Mouse (Mus musculus): Measurements from ENCODE around the gene Fstl4. TPM values are rescaled to one million over a fixed set of nuclear protein-coding genes. Genes with fewer than 3 reads are reported as not detected.

Fstl4 gene
- total RNA-seq (2017): not detected in 2 replicates

DNA sequence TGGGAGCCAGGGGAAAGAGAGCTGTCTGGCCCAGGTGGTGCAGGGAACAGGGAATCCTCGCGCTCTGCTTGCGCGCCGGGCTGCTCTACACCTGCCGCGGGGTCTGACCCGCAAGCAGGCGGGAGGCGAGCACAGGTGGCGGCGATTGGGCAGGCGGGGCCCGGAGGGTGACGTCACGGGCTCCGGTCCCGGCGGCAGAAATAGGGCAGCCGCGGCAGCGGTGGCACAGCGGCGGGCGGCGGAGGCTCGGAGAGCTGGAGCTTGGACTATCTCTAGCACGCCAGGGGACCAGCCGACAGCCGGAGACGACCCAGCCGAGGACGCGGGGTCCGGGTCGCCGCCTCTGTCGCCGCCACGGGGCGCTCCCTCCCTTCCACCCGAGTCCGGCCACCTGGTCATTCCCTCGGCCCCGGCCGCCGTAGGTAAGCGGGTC is at the start of gene Fstl4:
TSS of gene Fstl4 (plus strand) at position 174 of the 433 bp plus-strand sequence.
- ATAC-seq (ENCODE audit: extremely low read depth, insufficient number of reproducible peaks, low FRiP score, poor library complexity, severe bottlenecking): no peak

DNA sequence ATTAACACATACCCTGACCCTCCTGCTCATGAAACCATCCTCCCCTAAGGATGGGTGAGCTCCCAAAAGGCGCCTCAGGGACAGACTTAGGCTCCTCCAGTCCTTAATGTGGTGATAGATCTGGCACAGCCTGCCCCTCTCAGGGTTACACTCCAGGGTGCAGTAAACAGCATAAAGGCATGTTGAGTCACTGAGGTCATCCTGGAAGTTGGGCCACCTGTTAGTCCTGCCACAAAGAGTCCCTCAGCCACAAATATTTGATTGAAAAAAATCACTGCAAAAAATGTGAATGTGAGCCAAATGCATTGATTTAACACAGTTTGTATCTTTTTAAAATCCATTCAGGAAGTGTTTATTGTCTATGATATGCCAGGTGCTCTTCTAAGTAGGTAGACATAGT is 45.9 kb upstream of the Fstl4 start:
- ATAC-seq (ENCODE audit: extremely low read depth, insufficient number of reproducible peaks, low FRiP score, poor library complexity, severe bottlenecking): no peak

DNA sequence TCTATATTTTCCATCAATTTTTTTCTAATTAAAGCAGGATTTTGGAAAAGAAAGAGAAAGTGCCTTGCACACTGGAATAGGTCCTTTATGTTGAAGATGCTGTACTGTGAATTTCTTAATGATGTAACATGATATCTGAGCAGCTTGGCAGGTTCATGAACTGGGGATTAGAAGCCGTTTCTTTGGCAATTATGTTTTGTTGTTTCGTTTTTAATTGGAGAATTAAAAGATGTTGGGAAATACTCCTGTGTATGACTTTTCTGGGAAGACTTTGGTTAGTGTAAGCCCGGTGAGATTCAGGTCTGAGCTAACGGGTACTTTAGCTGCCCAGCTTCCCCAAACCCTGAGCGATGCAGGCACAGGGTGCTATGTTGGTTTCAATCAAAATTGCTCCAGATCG is 43.3 kb upstream of the Fstl4 start:
- no peak for ATAC-seq (ENCODE audit: extremely low read depth, insufficient number of reproducible peaks, low FRiP score, poor library complexity, severe bottlenecking)

DNA sequence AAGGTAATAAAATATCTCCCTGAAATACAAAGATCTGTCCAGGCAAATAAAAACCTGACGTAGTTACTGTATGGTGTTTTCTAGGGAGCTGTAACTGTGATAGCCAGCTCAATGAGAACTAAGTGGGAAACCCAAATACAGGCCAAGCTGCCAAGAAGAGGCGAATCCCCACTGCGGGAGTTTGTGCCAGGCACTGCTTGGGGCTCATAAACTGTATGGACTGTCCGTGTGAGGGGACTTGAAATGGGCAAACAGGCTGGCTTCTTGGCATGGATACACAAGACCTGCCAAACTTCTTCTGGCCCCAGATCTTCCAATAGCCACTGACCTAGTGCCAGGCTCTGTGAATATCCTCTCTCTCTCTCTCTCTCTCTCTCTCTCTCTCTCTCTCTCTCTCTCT is 41.7 kb upstream of the Fstl4 start:
- no peak for ATAC-seq (ENCODE audit: extremely low read depth, insufficient number of reproducible peaks, low FRiP score, poor library complexity, severe bottlenecking)

DNA sequence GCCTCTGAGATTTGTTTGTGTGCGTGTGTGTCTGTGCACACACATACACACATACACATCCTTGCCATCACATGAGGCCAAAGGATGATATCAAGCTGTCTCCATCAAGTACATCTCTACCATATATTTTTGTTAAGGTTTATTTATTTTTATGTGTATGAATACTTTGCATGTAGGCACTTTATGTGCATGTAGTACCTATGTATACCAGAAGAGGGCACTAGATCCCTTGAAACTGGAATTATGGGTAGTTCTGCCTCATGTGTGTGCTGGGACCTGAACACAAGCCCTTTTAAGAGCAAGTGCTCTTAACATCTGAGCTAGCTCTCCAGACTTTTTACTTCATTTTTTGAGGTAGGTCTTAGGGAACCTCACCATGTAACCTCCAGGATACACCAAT is 38.4 kb upstream of the Fstl4 start:
- no peak for ATAC-seq (ENCODE audit: extremely low read depth, insufficient number of reproducible peaks, low FRiP score, poor library complexity, severe bottlenecking)

DNA sequence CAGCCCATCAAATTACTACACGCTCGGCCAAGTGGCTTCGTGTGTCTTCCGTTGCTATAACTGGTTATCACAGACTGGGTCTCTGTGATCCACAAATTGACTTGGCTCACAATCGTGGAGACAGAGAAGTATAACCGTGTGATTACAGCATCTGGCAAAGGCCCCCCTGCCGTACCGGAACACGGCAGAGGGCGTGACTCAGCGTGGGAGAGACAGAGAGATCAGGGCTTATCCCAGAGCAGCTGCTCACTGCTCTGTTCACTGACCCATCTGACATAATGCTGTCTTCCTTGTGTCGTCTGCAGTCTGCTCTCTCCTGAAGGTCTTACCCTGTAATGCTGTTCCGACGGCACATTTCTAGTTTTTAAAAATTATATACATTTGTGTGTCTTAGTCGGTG is 36.0 kb upstream of the Fstl4 start:
- no peak for ATAC-seq (ENCODE audit: extremely low read depth, insufficient number of reproducible peaks, low FRiP score, poor library complexity, severe bottlenecking)

DNA sequence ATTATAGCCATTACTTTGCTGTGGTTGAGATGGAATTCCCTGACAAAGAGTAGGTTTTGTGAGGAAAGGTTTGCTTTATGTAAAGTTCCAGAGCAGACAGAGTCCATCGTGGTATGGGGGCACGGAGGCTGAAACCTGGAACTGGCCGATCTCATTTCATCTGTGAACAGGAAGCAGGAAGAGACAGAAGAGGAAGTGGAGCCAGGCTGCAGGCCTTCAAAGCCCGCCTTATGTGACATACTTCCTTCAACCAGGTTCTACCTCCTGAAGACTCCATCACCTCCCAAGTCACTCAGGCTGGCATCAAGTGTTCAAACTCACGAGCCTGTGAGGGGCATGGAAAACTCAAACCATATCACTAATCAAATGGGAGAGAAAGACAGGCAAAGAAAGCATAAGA is 34.5 kb upstream of the Fstl4 start:
- no peak for ATAC-seq (ENCODE audit: extremely low read depth, insufficient number of reproducible peaks, low FRiP score, poor library complexity, severe bottlenecking)

DNA sequence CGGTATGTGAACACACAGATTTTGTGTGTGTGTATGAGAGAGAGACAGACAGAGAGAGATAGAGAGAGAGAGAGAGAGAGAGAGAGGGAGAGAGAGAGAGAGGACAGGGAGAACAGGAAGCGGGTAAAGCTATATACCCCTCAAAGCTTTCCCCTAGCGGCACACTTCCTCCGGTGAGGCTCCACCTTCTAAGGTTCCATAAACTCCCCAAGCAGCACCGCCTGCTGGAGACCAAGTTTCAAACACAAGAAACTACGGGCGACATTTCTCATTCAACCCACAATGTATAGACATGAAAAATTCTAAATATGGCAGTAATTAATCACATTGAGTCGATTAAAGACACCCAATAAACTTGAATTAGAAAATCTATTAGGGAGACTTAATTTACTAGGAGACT is 32.5 kb upstream of the Fstl4 start:
- ATAC-seq (ENCODE audit: extremely low read depth, insufficient number of reproducible peaks, low FRiP score, poor library complexity, severe bottlenecking): no peak

DNA sequence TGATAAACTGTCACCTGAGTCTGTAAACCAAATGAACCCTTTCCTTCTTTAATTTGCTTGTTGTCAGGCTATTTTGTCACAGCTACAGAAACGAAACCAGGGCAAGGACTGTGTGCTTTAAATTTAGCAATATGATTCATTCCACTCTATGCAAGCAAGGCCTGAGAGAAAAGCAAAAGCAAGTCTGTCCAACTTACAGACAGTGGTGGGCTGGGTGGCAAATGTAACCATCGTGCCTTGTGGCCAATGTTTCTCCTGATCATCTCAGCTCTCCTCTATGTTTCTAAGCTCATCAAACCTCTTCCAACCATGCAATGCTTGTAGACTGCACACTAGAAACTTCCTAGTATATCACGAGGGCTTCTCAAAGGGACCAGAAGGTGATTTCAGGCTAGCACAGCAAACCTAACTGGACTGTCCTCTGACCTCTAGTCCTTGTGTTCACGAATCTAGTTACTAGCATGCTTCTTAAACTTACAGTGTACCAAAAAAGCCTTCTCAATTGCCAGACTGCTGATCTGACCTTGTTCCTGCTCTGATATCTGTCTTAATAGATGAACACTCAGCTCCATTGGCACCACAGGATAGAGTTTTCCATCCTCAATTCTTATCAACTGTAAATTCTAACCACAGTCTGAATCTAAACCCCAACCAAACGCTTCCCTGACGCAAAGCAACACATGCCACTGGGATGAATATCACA is 29.8 kb upstream of the Fstl4 start:
- ATAC-seq (ENCODE audit: extremely low read depth, insufficient number of reproducible peaks, low FRiP score, poor library complexity, severe bottlenecking): no peak

DNA sequence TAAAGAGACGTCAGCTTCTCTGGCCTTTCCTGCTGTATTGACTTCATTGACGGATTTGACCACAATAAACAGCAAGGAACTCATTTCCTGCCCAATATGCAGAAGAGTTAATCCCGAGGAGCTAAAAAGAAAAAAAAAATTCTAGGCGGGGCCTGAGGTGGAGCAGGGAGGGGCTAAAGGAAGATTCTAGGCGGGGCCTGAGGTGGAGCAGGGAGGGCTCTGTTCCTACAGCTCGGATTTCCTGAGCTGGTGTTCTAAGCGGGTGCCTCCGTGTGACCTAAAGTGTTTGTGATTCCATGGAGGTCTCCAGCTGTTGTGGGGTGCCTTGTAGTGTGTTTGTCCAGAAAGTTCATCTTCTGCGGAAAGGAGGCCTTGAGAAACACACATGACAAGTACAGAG is 25.2 kb upstream of the Fstl4 start:
- no peak for ATAC-seq (ENCODE audit: extremely low read depth, insufficient number of reproducible peaks, low FRiP score, poor library complexity, severe bottlenecking)

DNA sequence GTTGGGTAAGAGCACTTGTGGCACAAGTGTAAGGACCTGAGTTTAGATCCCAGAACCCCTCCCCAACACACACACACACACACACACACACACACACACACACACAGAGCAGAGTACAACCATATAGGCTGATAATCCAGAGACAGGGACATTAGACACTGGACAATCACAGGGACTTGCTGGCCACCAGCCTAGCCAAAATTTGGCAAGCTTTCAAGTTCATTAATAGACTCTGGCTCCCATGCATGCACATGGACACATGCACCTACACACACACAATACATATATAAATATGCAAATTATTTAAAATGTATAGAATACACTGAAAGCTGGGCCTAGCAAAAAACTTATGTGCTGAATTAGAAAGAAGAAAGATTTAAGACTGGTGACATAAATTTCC is 24.0 kb upstream of the Fstl4 start:
- ATAC-seq (ENCODE audit: extremely low read depth, insufficient number of reproducible peaks, low FRiP score, poor library complexity, severe bottlenecking): no peak

DNA sequence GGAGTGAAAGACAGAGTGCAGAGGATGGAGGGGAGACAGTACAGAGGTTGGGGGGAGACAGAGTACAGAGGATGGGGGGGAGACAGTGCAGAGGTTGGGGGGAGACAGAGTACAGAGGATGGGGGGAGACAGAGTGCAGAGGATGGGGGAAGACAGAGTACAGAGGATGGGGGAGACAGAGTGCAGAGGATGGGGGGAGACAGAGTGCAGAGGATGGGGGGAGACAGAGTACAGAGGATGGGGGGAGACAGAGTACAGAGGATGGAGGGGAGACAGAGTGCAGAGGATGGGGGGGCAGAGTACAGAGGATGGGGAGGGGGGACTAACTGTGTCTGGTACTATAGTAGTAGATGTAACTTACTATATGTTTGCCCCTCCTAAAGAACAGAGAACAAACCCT is 20.5 kb upstream of the Fstl4 start:
- peak; percentile 51; the same call in 1 of the 2 replicates for ATAC-seq (ENCODE audit: extremely low read depth, insufficient number of reproducible peaks, low FRiP score, poor library complexity, severe bottlenecking)

DNA sequence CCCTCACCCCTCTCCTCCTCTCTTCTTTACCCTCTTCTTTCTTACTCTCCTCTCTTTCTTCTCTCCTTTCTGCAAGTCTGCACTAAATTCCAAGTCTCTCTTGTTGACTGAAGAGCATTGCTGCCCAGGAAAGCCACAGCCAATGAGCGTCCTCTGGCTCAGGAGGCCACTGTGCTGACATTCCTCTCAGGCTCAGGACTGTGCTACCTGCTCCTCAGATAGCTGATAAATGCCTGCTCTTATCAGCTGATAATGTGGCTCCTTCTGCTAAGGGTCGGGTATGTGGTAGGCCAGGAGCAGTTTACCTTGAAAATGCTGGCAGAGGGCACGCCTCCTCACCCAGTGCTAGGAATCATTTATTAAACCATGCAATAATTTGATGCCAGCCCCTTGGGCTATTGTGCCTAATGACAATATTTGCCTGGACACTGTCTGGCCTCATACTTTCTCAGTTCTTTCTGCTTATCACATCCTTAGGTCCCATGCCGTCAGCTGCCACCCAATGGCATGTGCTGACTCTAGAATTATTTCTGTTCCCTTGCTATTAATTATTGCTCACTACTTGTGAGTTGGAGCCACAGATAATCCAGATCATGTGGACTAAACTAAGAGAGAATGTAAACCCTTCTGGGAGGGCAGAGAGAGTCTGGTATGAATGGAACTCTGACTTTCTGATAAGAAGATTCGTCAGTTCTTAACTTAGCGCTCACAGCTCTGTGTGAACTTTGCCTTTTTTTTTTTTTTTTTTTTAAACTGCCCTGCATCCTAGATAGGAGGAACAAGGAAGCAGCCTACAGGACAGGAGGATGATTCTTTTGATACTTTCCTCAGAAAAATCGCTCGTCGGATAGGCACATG is 19.6 kb upstream of the Fstl4 start:
- no peak for ATAC-seq (ENCODE audit: extremely low read depth, insufficient number of reproducible peaks, low FRiP score, poor library complexity, severe bottlenecking)

DNA sequence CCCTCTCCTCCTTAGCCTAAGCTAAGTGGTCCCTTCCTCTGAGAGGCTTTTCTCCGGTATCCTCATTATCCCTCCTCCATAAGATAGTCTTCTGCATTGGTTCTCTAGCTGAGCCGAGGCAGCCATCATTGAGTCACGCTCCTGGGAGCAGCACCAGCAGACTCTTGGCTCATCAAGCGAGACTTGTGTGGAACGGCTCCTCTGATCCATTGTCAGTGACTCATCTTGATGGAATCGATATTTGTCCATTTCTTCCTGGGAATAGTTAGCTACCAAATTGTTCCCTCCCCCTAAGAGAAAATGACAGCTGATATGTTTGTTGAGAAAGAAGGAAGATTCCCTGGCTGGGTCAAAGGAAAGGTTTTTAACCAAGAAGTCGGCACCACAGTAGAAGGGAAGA is 17.2 kb upstream of the Fstl4 start:
- ATAC-seq (ENCODE audit: extremely low read depth, insufficient number of reproducible peaks, low FRiP score, poor library complexity, severe bottlenecking): no peak

DNA sequence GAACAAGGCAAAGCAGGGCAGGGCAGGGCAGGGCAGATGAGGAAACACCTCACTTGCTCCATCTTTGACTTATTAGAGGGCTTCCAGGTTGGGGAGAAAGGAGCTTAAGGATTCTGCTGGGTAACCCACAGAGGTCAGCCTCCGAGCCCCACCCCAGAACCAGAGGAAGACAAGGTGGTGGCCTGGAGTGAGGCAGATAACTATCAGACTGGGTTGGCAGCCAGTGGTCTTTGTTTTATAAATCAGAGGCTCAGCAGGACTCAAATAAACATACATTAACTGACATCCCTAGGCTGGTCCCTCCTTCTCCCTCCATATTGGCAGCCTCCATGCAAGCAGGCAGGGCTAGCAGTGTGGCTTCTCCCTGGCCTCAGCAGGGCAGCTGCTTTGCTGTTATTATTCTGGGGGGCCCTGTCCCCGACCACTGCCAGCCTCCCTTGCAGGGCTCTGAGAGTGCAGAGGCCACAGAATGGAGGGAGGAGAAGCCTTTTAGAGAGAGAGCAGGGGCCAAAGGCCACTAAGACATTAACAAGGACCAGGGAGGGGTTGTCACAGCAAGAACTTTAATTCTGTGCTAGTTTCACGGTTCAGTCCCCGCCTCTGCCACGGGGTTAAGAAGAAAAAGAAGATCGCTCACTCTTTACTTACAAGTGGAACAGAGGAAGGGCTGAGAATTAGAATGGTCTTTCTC is 16.5 kb upstream of the Fstl4 start:
- no peak for ATAC-seq (ENCODE audit: extremely low read depth, insufficient number of reproducible peaks, low FRiP score, poor library complexity, severe bottlenecking)

DNA sequence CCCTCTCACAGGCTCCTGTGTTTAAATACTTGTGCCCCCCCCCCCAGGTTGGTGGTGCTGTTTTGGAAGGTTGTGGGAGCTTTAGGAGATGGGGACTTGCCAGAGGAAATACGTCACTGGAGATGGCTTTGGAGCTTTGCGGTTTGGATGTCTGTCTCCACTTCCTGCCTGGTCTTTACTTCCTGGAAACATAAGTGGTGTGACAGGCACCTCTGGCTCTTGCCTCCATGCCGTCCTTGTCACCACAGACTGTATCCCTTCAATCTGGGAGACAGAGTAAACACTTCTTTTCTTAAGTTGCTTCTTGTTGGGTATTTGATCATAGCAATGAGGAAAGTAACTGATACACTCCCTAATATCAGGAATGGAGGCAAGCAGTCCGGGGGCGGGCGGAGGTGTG is 14.4 kb upstream of the Fstl4 start:
- no peak for ATAC-seq (ENCODE audit: extremely low read depth, insufficient number of reproducible peaks, low FRiP score, poor library complexity, severe bottlenecking)

DNA sequence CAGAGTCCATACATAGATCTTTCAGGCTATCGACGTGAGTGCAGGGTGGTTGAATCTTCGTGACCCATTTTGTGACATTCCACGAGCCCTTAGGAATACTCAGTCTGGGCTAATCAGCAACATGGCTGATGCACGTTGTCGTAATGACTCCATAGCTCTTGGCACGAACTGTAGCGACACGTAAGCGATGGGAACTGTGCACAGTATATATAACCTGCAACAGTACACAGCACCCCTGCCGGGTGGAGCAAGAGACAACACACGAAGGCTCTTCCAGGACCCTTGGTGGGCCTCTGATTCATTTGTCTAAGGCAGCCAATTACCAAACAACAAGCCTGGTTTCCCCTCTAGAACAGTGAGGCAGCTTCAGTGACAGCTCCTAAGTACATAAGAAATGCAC is 11.9 kb upstream of the Fstl4 start:
- no peak for ATAC-seq (ENCODE audit: extremely low read depth, insufficient number of reproducible peaks, low FRiP score, poor library complexity, severe bottlenecking)

DNA sequence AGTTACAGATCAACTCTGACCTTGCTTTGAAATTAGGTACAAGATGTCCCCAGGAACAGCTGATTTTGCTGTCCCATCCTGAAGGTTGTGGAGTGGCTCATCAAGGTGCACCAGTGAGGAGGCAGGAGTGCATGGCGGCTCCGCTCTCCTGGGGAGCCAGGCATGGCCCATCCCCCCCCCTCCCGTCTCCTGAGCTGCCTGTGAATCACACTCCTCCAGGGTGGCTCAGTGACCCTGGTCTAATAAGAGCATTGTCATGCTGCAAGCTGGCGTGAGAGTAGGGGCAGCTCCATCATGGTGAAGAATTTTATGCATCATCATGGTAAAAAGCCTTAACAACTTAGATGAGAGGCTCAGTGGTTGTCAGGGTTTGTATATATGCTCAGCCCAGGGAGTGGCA is 11.2 kb upstream of the Fstl4 start:
- no peak for ATAC-seq (ENCODE audit: extremely low read depth, insufficient number of reproducible peaks, low FRiP score, poor library complexity, severe bottlenecking)

DNA sequence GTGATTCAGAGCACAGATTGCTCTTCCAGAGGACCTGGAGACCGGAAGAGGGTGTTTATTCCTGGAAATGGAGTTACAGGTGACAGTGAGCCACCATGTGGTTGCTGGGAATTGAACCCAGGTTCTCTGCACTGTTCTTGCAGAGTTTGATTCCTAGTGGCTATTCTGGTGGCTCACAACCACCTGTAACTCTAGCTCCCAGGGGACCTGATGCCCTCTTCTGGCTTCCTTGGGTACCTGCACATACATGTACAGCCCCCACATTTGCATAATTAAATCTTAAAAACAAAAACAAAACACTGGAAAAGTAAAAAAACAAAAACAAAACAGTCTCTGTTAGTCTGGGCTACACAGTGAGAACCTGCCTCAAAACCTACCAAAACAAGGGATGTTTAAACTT is 2.6 kb upstream of the Fstl4 start:
- ATAC-seq (ENCODE audit: extremely low read depth, insufficient number of reproducible peaks, low FRiP score, poor library complexity, severe bottlenecking): no peak

All from neutrophil, adult 5-6 weeks (primary cell).